Mouse (Mus musculus) bone marrow macrophage, adult 2 months (primary cell): ENCODE results near the gene Rnf121.

ENCODE experiments used
- CTCF ChIP-seq: IDR thresholded peaks from 2 replicates; pipeline ENCODE4 v1.5.1; 2012; ENCODE audit warnings: low read depth, mild to moderate bottlenecking, low read length, moderate library complexity
- POLR2A ChIP-seq: IDR thresholded peaks from 2 replicates; pipeline ENCODE4 v1.6.1; 2012; ENCODE audit warnings: mild to moderate bottlenecking, low read depth, low read length, borderline replicate concordance

- no peak for TF ChIP-seq POLR2A
- TF ChIP-seq CTCF: no peak
Measured at GRCm38 (mm10) chr7:102023821-102024220, 41.4 kb downstream of the Rnf121 start.
